Mouse (Mus musculus) limb, embryonic 14.5 days (tissue): ENCODE data around the gene Dnah8. TPM values are rescaled to one million over a fixed set of nuclear protein-coding genes. Genes with fewer than 3 reads are reported as not detected.
"Not testable (repeated sequence)": the region's sequence is repeated elsewhere in the genome, so short reads cannot be mapped to it uniquely, and the experiment has no call there.

Experiments
- ATAC-seq: fragments of 200-750 bp; cut with Nextera tagmentation; 2 replicates; pipeline ENCODE4 v1.8.0; 2017; ENCODE audit warnings: low read depth, moderate number of reproducible peaks, moderate TSS enrichment; ENCODE audit not compliant: low FRiP score
- DNase-seq: peaks from one replicate; pipeline ENCODE4 v3.0.0-alpha.2; 2015; ENCODE audit warnings: low spot score
- H3K27ac ChIP-seq: fragments of 300-500 bp; sonication (generic); replicated peaks from 2 replicates; pipeline ENCODE4 v1.5.1; 2014; ENCODE audit warnings: low read depth, mild to moderate bottlenecking, low read length, moderate library complexity, mixed read lengths
- H3K27me3 ChIP-seq: fragments of 300-500 bp; sonication (generic); 2 replicates; pipeline ENCODE4 v1.6.1; 2014; ENCODE audit warnings: low read length, mixed read lengths; ENCODE audit not compliant: control insufficient read depth, insufficient read depth
- H3K36me3 ChIP-seq: fragments of 300-500 bp; sonication (generic); 2 replicates; pipeline ENCODE4 v1.6.1; 2014; ENCODE audit warnings: mild to moderate bottlenecking, low read length, moderate library complexity, mixed read lengths; ENCODE audit not compliant: control insufficient read depth, insufficient read depth
- H3K4me1 ChIP-seq: fragments of 300-500 bp; sonication (generic); 2 replicates; pipeline ENCODE4 v1.6.1; 2014; ENCODE audit warnings: antibody characterized with exemption, low read length, mixed read lengths; ENCODE audit not compliant: control insufficient read depth, insufficient read depth
- H3K4me2 ChIP-seq: fragments of 300-500 bp; sonication (generic); replicated peaks from 2 replicates; pipeline ENCODE4 v1.6.1; 2014; ENCODE audit warnings: low read depth, mild to moderate bottlenecking, low read length, moderate library complexity; ENCODE audit not compliant: severe bottlenecking
- H3K4me3 ChIP-seq: fragments of 300-500 bp; sonication (generic); replicated peaks from 2 replicates; pipeline ENCODE4 v1.5.1; 2014; ENCODE audit warnings: low read length
- H3K9ac ChIP-seq: fragments of 300-500 bp; sonication (generic); 2 replicates; pipeline ENCODE4 v1.6.1; 2014; ENCODE audit warnings: mild to moderate bottlenecking, low read depth, low read length, moderate library complexity; ENCODE audit not compliant: severe bottlenecking
- H3K9me3 ChIP-seq: fragments of 300-500 bp; sonication (generic); 2 replicates; pipeline ENCODE4 v1.6.1; 2016; ENCODE audit warnings: low read length; ENCODE audit not compliant: control insufficient read depth
- POLR2A ChIP-seq: fragments of 200-500 bp; IDR thresholded peaks from 2 replicates; pipeline ENCODE4 v1.8.0; 2012; ENCODE audit warnings: inconsistent platforms, mild to moderate bottlenecking, moderate library complexity, borderline replicate concordance; ENCODE audit not compliant: insufficient read depth, insufficient read length; ENCODE audit errors: extremely low read depth
- WGBS: fragments of 180-500 bp; shearing (Covaris S2); extraction: QIAGEN DNeasy Blood & Tissue Kit; methylation state at CpG from one replicate; pipeline ENCODE4 v1.1.7; 2014; 5-methylcytosine and 5-hydroxymethylcytosine counted together
- polyA plus RNA-seq, 2 experiments: library from polyadenylated mRNA; depleted of rRNA in 1 of 2; stranded (reverse) in 1 of 2; unstranded in 1 of 2; fragments of >200 nt; fragmentation: Nextera tagmentation in 1 of 2; extraction: Ambion mirVana in 1 of 2; gene quantifications; 2 replicates each; pipeline versions ENCODE4 v1.2.1 to v1.2.3; 2012 to 2014

The Dnah8 gene
- polyA plus RNA-seq (2012; rRNA removed) (0.69 and 0.86 TPM in 2 replicates), polyA plus RNA-seq (2014; fragmentation: Nextera tagmentation; extraction: Ambion mirVana) (1.2 and 2.1 TPM in 2 replicates)

GRCm38 (mm10) chr17:30624132-30624531 is at the start of gene Dnah8:
Dnah8 (plus strand) TSS chr17:30624354.
- H3K4me1 ChIP-seq, H3K4me3 ChIP-seq, H3K27ac ChIP-seq, H3K9me3 ChIP-seq, H3K27me3 ChIP-seq, DNase-seq, H3K4me2 ChIP-seq, H3K36me3 ChIP-seq, ATAC-seq, H3K9ac ChIP-seq: not testable (repeated sequence)
- no CpG with 5 or more reads among the region's 20 CpGs for WGBS

GRCm38 (mm10) chr17:30574783-30575075 is 49.4 kb upstream of the Dnah8 start:
- Histone ChIP-seq H3K27ac (no peak overlapping the region), H3K9ac (no peak overlapping the region), H3K36me3 (no peaks in the 10 kb centered on the region), H3K4me3 (no peak overlapping the region), H3K9me3 (no peaks in the 10 kb centered on the region), H3K4me2 (peak overlapping the region; percentile 72; the same call in 1 of the 2 replicates), H3K27me3 (no peaks in the 10 kb centered on the region), H3K4me1 (peaks cover 14% of the 10 kb centered on the region)
- DNase-seq (no peak), ATAC-seq (no peak)
- WGBS = 67% methylated on average over 8 of the region's 8 CpGs
- TF ChIP-seq POLR2A = no peak

- Histone ChIP-seq H3K4me3 (peak overlapping the region; percentile 59), H3K9ac (peak overlapping the region; percentile 71), H3K4me1 (peaks cover 14% of the 10 kb centered on the region), H3K27ac (peak overlapping the region; percentile 79), H3K36me3 (no peaks in the 10 kb centered on the region), H3K4me2 (peak overlapping the region; percentile 72), H3K9me3 (no peaks in the 10 kb centered on the region), H3K27me3 (no peaks in the 10 kb centered on the region)
- TF ChIP-seq POLR2A = no peak
- no peak for DNase-seq
- WGBS = 8% methylated on average over 35 of the region's 35 CpGs
- ATAC-seq = no peak
These were observed 48.8 kb upstream of the Dnah8 start for GRCm38 (mm10) chr17:30575121-30575904.

DNA sequence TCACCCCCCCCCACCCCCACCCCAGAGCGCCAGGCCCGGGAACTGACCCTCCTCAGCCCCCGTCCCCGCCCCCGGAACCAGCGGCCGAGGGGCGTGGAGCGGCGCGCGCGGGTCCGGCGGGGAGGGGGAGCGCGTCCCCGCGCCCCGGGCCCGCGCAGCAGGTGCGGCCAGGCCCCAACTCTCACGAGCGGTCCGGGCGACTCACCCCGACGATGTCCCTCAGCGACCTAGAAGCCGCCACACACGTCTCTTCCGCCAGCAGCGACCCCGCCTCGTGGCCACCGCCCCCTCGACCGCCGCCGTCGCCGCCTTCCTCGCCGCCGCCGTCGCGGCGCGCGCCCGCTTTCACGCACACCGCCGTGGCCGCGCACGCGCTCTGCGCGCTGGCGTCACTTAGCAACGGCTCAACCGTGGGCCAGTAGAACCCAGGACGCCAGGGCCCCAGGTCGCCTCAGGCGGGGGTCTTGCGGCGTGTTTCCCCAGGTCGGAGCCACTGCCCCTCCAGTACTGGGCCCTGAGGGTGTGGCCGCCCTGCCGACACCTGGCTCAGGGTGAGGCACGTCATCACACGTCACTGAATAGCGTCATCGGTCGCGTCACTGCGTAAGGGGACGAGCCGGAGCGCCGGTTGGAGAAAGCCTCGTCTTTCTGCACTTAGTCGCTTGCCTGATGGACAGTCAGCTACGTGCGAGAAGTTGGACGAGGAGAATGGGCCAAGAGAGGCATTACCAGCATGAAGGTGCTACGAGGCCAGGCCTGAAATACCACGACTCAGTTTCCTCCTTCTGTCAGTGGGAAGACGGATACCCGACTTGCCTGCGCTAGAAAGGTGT is 48.0 kb upstream of the Dnah8 start, which contains the start of gene Btbd9:
Btbd9 (minus strand) TSS at position 548 of the 833 bp plus-strand sequence.
- Histone ChIP-seq H3K9ac (peak within 1 kb of the TSS; percentile 71), H3K9me3 (no peaks in the 10 kb centered on the region), H3K4me3 (peak within 1 kb of the TSS; percentile 59), H3K4me1 (peaks cover 10% of the 10 kb centered on the region), H3K27me3 (no peaks in the 10 kb centered on the region), H3K4me2 (peak within 1 kb of the TSS; percentile 72), H3K36me3 (no peaks in the 10 kb centered on the region), H3K27ac (peak within 1 kb of the TSS; percentile 79)
- ATAC-seq (peak; percentile 94), DNase-seq (peak; percentile 83)
- peak; percentile 60; the same call in 1 of the 2 replicates for TF ChIP-seq POLR2A
- WGBS = under 1% methylated on average over 60 of the region's 94 CpGs

DNA sequence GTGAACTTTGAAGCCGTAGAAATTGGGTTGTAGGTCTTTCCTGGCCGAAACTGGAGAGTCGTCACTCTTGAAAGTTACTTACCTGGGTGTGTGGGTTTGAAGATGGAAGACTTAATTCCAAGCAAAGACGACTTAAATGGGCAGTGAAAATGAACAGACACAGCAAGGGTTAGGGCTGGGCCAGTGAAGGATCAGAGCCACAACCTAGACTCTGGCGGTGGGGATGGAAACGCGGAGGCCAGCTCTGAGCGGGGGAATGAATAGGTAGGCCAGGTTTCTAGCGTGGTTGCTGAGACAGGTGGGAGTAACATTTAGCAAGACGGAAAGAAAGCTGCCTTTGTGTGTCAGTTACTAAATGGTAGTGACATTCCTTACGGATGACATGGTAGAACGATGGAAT is 47.2 kb upstream of the Dnah8 start:
- H3K4me2 ChIP-seq = peak overlapping the region; percentile 72
- H3K9ac ChIP-seq = peak overlapping the region; percentile 71
- no peak for DNase-seq
- H3K27ac ChIP-seq = peak overlapping the region; percentile 79; the same call in 1 of the 2 replicates
- no peaks in the 10 kb centered on the region for H3K36me3 ChIP-seq
- 68% methylated on average over 12 of the region's 12 CpGs for WGBS
- no peak for TF ChIP-seq POLR2A
- no peak for ATAC-seq
- no peaks in the 10 kb centered on the region for H3K9me3 ChIP-seq
- H3K4me1 ChIP-seq = peaks cover 10% of the 10 kb centered on the region
- no peaks in the 10 kb centered on the region for H3K27me3 ChIP-seq
- peak overlapping the region; percentile 59 for H3K4me3 ChIP-seq
